Mouse (Mus musculus) heart, postnatal 0 days (tissue): Measurements from ENCODE around the gene Arhgef15.

Source experiments
- CTCF ChIP-seq: IDR thresholded peaks from 2 replicates; pipeline ENCODE4 v1.5.1; 2016; ENCODE audit warnings: antibody characterized with exemption, control low read depth, low read depth
- EP300 ChIP-seq: IDR thresholded peaks from 2 replicates; pipeline ENCODE4 v1.6.1; 2016; ENCODE audit warnings: antibody characterized with exemption, low read depth

GRCm38 (mm10) chr11:68903775-68904174 lies 53.5 kb downstream of the Arhgef15 start:
- TF ChIP-seq EP300 (no peak), CTCF (no peak)
